Mouse (Mus musculus) forebrain, embryonic 11.5 days (tissue): ENCODE measurements at regions not wholly inside any gene's neighbourhood (a gene's known extent, or its start where the extent isn't known, plus 50 kb on each side); places are given as distances from the start of the nearest gene placed in this dataset.

Experiments used
- ATAC-seq: fragments of 200-750 bp; cut with Nextera tagmentation; replicated peaks from 2 replicates; pipeline ENCODE4 v1.8.0; 2017; ENCODE audit warnings: moderate TSS enrichment; ENCODE audit not compliant: low FRiP score
- DNase-seq: peaks from one replicate; pipeline ENCODE4 v3.0.0-alpha.2; 2017; ENCODE audit warnings: low spot score
- H3K27ac ChIP-seq: fragments of 300-500 bp; sonication (generic); 2 replicates; pipeline ENCODE4 v1.5.1; 2014; ENCODE audit warnings: low read depth, low read length
- H3K27me3 ChIP-seq: fragments of 300-500 bp; sonication (generic); 2 replicates; pipeline ENCODE4 v1.6.1; 2014; ENCODE audit warnings: mild to moderate bottlenecking, low read length, mixed read lengths; ENCODE audit not compliant: control insufficient read depth, insufficient read depth
- H3K36me3 ChIP-seq: fragments of 300-500 bp; sonication (generic); 2 replicates; pipeline ENCODE4 v1.6.1; 2014; ENCODE audit warnings: mild to moderate bottlenecking, low read length, moderate library complexity, mixed read lengths; ENCODE audit not compliant: control insufficient read depth, insufficient read depth
- H3K4me1 ChIP-seq: fragments of 300-500 bp; sonication (generic); replicated peaks from 2 replicates; pipeline ENCODE4 v1.6.1; 2014; ENCODE audit warnings: low read length, mixed read lengths; ENCODE audit not compliant: control insufficient read depth, insufficient read depth
- H3K4me2 ChIP-seq: fragments of 300-500 bp; sonication (generic); 2 replicates; pipeline ENCODE4 v1.6.1; 2014; ENCODE audit warnings: low read depth, mild to moderate bottlenecking, low read length, moderate library complexity, mixed read lengths; ENCODE audit not compliant: severe bottlenecking
- H3K4me3 ChIP-seq: fragments of 300-500 bp; sonication (generic); 2 replicates; pipeline ENCODE4 v1.5.1; 2014; ENCODE audit warnings: low read depth, low read length
- H3K9ac ChIP-seq: fragments of 300-500 bp; sonication (generic); 2 replicates; pipeline ENCODE4 v1.6.1; 2014; ENCODE audit warnings: low read length
- H3K9me3 ChIP-seq: fragments of 300-500 bp; sonication (generic); 2 replicates; pipeline ENCODE4 v1.6.1; 2016; ENCODE audit warnings: low read length, mixed read lengths; ENCODE audit not compliant: control insufficient read depth
- WGBS: fragments of 180-500 bp; shearing (Covaris S2); extraction: QIAGEN DNeasy Blood & Tissue Kit; methylation state at CpG from one replicate; pipeline ENCODE4 v1.1.7; 2014; 5-methylcytosine and 5-hydroxymethylcytosine counted together

DNA sequence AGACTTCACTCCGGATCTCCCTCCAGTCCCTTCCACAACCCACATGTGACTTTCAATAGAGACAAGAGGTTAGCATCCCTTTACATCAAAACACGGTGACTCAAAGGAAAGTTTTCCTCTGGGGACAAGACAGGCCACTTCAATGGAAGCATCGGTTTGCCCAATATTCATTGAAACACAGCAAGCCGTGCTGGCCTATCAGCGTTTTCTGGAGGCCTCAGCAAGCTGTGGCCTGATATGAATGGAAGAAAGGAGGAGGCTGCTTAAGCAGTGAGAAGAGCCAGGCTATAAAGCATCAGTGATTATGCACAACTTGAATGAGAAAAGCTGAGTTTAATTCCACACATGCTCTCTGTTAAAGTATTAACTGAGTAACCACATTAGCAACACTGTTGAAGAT is 125.3 kb upstream of the Map3k7 start:
- Histone ChIP-seq H3K36me3 (no peaks in the 10 kb centered on the region), H3K27me3 (no peaks in the 10 kb centered on the region), H3K4me2 (no peak overlapping the region), H3K9ac (no peak overlapping the region), H3K4me1 (peaks cover 4% of the 10 kb centered on the region; the same call in 1 of the 2 replicates), H3K27ac (no peak overlapping the region), H3K9me3 (no peaks in the 10 kb centered on the region), H3K4me3 (no peak overlapping the region)
- DNase-seq: no peak
- 51% methylated on average over 5 of the region's 5 CpGs for WGBS
- ATAC-seq: 0 out of 2 replicates have a peak, but pooled peaks have one; percentile 16

DNA sequence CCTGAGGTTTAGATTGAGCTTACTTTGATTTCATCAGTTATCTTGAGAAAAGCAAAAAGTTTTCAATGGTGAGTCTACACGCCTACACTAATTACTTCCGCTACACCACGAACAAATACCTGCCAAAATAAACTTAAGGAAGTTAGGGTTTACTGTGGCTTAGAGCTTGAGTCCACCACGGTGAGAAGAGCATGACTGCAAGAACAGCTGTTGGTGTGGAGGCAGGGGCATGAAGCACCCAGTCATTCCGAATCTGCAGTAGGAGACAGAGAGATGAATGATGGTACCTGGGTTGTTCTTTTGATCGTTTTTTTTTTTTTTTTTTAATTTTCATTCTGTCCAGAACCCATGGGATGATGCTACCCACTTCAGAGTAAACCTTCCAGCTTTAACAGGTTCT is 114.1 kb upstream of the Map3k7 start:
- H3K36me3 ChIP-seq: no peaks in the 10 kb centered on the region
- H3K4me2 ChIP-seq: no peak overlapping the region
- 86% methylated on average over 6 of the region's 6 CpGs for WGBS
- H3K9me3 ChIP-seq: no peaks in the 10 kb centered on the region
- DNase-seq (no peak), ATAC-seq (no peak)
- H3K27ac ChIP-seq: no peak overlapping the region
- no peak overlapping the region for H3K9ac ChIP-seq
- H3K27me3 ChIP-seq: no peaks in the 10 kb centered on the region
- no peak overlapping the region for H3K4me3 ChIP-seq
- no peaks in the 10 kb centered on the region for H3K4me1 ChIP-seq

DNA sequence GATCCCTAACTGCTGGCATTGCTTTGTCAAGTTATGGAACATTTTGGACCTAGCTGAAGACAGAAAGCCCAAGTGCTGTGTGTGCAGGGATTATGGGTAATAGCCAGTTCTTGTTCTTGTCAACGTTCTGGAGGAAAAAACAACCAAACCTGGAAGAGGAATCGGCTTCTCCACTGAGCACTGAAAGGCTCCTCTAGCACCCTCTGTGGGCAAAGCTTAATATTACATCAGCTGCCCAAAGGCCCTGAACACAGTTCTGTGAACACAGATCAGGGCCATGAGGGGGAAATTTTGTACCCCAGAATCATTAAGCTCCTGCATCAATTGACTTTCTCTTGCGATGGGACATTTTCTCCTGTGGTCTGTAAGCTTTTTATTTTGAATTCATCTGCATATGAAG is 112.9 kb upstream of the Map3k7 start:
- 53% methylated on average over 3 of the region's 3 CpGs for WGBS
- no peaks in the 10 kb centered on the region for H3K4me1 ChIP-seq
- no peaks in the 10 kb centered on the region for H3K9me3 ChIP-seq
- ATAC-seq: no peak
- no peak for DNase-seq
- no peaks in the 10 kb centered on the region for H3K36me3 ChIP-seq
- H3K4me2 ChIP-seq: no peak overlapping the region
- H3K27ac ChIP-seq: no peak overlapping the region
- H3K4me3 ChIP-seq: no peak overlapping the region
- H3K27me3 ChIP-seq: no peaks in the 10 kb centered on the region
- H3K9ac ChIP-seq: no peak overlapping the region

DNA sequence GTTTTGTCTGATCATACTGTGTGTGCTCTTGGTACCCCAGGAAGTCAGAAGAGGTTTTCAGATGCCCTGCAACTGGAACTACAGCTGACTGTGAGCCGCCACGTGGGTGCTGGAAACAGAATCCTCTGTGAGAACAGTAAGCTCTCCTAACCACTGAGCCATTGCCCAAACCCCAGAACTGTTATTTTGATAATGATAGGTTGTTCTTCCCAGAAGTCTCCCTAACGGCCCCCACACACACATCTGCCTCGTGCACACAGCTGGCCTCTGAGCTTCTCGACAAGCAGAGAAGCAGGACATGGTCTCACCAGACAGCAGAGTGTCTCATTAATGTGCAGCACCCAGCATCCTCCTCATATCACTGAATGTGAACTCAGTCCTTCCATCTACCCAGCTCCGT is 110.0 kb upstream of the Map3k7 start:
- H3K4me2 ChIP-seq: no peak overlapping the region
- H3K9me3 ChIP-seq: no peaks in the 10 kb centered on the region
- ATAC-seq: no peak
- no peak overlapping the region for H3K27ac ChIP-seq
- H3K27me3 ChIP-seq: no peaks in the 10 kb centered on the region
- no peak overlapping the region for H3K9ac ChIP-seq
- DNase-seq: no peak
- H3K4me1 ChIP-seq: no peaks in the 10 kb centered on the region
- H3K36me3 ChIP-seq: no peaks in the 10 kb centered on the region
- H3K4me3 ChIP-seq: no peak overlapping the region
- WGBS: 80% methylated on average over 6 of the region's 6 CpGs

DNA sequence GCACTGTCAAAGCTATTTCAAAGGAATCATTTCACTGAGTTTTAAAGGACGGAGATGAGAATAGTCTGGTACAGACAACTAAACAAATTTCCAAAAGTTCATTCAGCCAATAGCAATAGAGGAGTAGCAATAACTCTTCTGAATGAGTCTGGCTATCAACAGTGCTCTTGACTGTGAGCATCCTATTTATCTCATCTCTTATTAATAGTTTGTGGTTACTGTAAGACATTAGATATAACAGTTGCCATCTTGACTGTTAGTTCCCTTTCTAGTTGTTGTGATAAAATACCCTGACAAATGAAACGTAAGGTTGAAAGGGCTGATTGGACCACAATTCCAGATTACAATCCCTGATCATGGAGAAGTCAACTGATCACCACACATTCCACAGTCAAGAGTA is 103.5 kb upstream of the Map3k7 start:
- H3K4me1 ChIP-seq: no peaks in the 10 kb centered on the region
- no peak for DNase-seq

DNA sequence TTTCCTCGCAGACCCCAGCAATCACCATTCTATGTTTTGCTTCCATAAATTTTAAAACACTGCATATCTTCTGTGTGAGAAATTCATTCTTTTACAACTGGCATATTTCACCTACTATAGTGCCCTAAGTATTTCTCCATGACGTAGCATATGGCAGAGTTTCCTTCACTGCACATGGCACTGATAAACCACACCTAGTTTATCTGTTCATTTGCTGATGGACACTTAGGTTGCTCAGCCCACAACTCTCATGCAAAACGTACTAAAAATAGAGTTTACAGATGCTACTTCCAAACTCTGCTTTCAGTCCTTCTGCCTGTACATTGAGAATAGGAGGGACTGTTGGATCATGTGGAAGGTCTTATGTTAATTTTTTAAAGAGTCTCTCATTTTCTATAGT is 102.7 kb upstream of the Map3k7 start:
- no peaks in the 10 kb centered on the region for H3K27me3 ChIP-seq
- no peak overlapping the region for H3K4me3 ChIP-seq
- WGBS: 82% methylated on average over 3 of the region's 3 CpGs
- ATAC-seq: no peak
- no peaks in the 10 kb centered on the region for H3K36me3 ChIP-seq
- no peak for DNase-seq
- no peaks in the 10 kb centered on the region for H3K9me3 ChIP-seq
- no peak overlapping the region for H3K27ac ChIP-seq
- no peak overlapping the region for H3K4me2 ChIP-seq
- no peaks in the 10 kb centered on the region for H3K4me1 ChIP-seq
- no peak overlapping the region for H3K9ac ChIP-seq

More for the DNA sequence above, 103.5 kb upstream of the Map3k7 start:
- no peaks in the 10 kb centered on the region for H3K9me3 ChIP-seq
- H3K9ac ChIP-seq: no peak overlapping the region
- H3K4me3 ChIP-seq: no peak overlapping the region
- H3K4me2 ChIP-seq: no peak overlapping the region
- no peak for ATAC-seq
- no peak overlapping the region for H3K27ac ChIP-seq
- 92% methylated on average over 2 of the region's 2 CpGs for WGBS
- no peaks in the 10 kb centered on the region for H3K27me3 ChIP-seq
- no peaks in the 10 kb centered on the region for H3K36me3 ChIP-seq

DNA sequence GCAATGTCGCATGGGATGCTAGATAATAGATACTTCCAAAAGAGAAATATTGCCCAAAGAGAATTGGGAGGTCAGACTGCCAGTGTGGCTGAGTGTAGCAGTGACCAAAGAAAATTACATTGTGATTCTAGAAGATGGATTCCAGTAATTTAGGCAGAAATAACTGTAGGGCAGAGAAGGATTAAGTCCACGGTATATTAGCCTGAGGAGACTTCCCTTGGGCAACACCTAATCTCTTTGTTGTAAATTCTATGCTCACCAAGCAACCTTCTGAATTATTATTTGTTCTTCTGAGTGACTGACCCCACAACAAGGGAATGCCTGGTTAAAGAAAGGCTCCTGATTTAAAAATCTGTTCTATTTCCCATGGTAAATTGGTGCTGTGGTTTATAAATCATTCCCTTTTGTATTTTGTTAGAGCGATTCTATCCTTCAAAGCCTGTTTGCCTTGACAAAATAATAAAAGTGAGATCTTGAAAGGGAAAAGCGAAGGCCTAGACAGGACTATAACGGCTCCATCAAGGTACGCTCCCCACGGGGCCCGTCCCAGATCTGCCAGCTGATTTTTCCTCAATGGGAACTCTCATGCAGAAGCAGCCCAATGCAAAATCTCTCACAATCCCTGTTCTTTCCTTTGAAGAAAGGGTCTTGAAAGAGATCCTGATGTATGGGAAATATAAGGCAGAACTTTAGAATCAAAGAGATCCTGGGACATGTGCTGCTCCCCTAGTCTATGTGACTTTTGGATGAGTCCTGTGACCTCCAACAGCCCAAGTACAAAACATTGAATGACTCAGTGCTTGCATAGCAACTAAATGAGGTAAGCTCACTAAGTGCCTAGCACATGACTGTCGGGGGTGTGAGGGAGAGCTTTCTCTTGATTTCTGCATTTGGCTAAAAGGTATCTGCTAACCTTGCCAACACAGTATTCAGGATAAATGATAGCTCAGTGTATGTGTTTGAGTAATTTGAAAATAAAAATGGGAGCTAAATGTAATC is 90.6 kb upstream of the Map3k7 start:
- no peak for DNase-seq
- no peak overlapping the region for H3K9ac ChIP-seq
- WGBS: 41% methylated on average over 9 of the region's 9 CpGs
- ATAC-seq: peak; percentile 48; the same call in 1 of the 2 replicates
- H3K36me3 ChIP-seq: no peaks in the 10 kb centered on the region
- H3K4me1 ChIP-seq: no peaks in the 10 kb centered on the region; the same call in 1 of the 2 replicates
- H3K9me3 ChIP-seq: no peaks in the 10 kb centered on the region
- H3K4me2 ChIP-seq: no peak overlapping the region
- H3K27me3 ChIP-seq: no peaks in the 10 kb centered on the region
- no peak overlapping the region for H3K27ac ChIP-seq
- no peak overlapping the region for H3K4me3 ChIP-seq

DNA sequence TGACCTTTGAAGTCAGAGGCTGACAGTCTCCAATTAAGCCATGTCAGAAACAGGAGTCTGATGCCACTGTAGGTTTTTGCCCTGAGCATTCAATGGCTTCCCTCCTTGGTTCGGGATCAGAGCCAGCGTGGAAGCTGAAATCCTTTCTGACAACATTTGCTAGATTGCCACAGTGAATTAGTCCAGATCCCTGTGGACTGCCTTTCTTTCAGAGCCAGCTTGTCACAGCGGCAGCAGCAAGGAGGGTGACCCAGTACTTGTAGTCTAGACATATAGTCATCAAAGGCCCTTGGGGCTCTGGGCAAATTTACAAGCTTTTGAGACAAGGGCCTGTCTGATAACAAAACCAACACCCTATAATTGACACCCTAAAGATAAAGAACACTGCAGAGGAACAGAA is 86.5 kb upstream of the Map3k7 start:
- Histone ChIP-seq H3K9me3 (no peaks in the 10 kb centered on the region), H3K9ac (no peak overlapping the region), H3K36me3 (no peaks in the 10 kb centered on the region), H3K27me3 (no peaks in the 10 kb centered on the region), H3K4me1 (peaks cover 8% of the 10 kb centered on the region), H3K4me2 (no peak overlapping the region), H3K27ac (no peak overlapping the region), H3K4me3 (no peak overlapping the region)
- WGBS: 48% methylated on average over 3 of the region's 3 CpGs
- DNase-seq (no peak), ATAC-seq (no peak)
